Mouse (Mus musculus): ENCODE measurements around the gene Cldn34b3. TPM values are rescaled to one million over a fixed set of nuclear protein-coding genes. Genes with fewer than 3 reads are reported as not detected.

Cldn34b3 gene
- polyA plus RNA-seq (2017; shearing (Covaris generic)): not detected

DNA sequence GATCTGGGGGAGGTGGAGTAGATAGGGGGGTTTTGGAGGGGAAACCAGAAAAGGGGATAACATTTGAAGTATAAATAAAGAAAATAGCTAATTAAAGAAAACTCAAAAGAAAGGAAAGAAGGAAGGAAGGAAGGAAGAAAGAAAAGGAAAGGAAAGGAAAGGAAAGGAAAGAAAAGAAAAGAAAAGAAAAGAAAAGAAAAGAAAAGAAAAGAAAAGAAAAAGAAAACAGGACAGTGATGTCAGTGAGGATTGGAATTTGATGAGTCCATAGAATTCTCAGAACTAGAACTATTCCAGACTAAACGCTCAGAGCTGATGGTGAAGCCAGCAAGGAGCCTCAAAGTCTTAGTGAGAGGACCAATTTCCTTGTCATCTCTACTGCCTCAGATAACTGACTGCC is at the start of gene Cldn34b3:
TSS of gene Cldn34b3 (plus strand) at position 301 of the 400 bp plus-strand sequence.

Other genes with a start within 250 kb of the Cldn34b3 start
- not detected for gene Cldn34b4, start 129.0 kb downstream of the Cldn34b3 start, polyA plus RNA-seq (2017; shearing (Covaris generic))